In the genomic region with DNA sequence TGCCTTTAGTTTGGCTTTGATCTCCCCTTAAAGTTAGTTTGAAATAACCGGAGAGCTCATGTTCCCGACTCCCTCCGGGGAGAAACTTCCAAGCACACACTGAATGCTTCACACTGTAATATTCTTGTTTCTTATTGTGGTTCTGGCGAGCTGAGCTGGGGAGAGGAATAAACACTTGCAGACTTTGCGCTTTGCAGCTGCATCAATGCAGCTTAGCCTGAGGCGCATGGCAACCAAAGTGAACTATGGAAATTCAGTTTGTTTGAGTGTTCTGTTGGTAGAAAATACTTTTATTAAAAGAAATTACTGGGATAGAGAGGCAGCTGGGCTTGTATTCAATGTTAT, we compare ENCODE assay signal across 13 mouse cellular contexts.
DNase-seq lines count a peak whose midpoint lies in the region; ATAC-seq and TF ChIP-seq lines count a peak whose summit lies in the region.
"Had no signal": no experiment of that assay in that cellular context is flagged by ENCODE, and none has a peak within 500 bp of the region (broad histone marks: within the 10 kb centered on the region; RNA-seq: fewer than 3 reads in every experiment).

No protein-coding gene starts in this region.

- no peaks in the 10 kb centered on the region for H3K4me1 ChIP-seq in kidney, postnatal 0 days (replicated peaks; ENCODE audit: insufficient read depth, low read length)
- H3K4me1 ChIP-seq in embryonic facial prominence, embryonic 14.5 days (ENCODE audit: control insufficient read depth, insufficient read depth, low read length), result peaks cover 30% of the 10 kb centered on the region
- peaks cover 13% of the 10 kb centered on the region for H3K4me1 ChIP-seq in hindbrain, embryonic 15.5 days (replicated peaks)
- peaks cover 14% of the 10 kb centered on the region for H3K4me1 ChIP-seq in neural tube, embryonic 12.5 days

- ATAC-seq in kidney, postnatal 0 days (replicated peaks; ENCODE audit: low FRiP score, low read depth), result no peak
- ATAC-seq in embryonic facial prominence, embryonic 14.5 days (ENCODE audit: low read depth), result peak; percentile 76
- ATAC-seq in hindbrain, embryonic 15.5 days (ENCODE audit: low FRiP score, low read depth), result no peak
- no peak for ATAC-seq in neural tube, embryonic 12.5 days (ENCODE audit: low FRiP score, low read depth)
- ATAC-seq in monocyte, adult 5-6 weeks (replicated peaks; ENCODE audit: insufficient number of reproducible peaks, low FRiP score, low TSS enrichment, poor library complexity, severe bottlenecking), result no peak
- ATAC-seq: CD4-positive, CD25-positive, alpha-beta regulatory T cell, adult 4 months had no signal

- no peak for TF ChIP-seq CTCF in kidney, postnatal 0 days (IDR thresholded peaks at IDR 0.05; ENCODE audit: low read depth)

- no peaks in the 10 kb centered on the region for H3K36me3 ChIP-seq in kidney, postnatal 0 days (ENCODE audit: insufficient read depth, low read length)
- H3K36me3 ChIP-seq in embryonic facial prominence, embryonic 14.5 days (ENCODE audit: control insufficient read depth, insufficient read depth, low read length), result no peaks in the 10 kb centered on the region
- H3K36me3 ChIP-seq in hindbrain, embryonic 15.5 days, result no peaks in the 10 kb centered on the region
- no peaks in the 10 kb centered on the region for H3K36me3 ChIP-seq in neural tube, embryonic 12.5 days
- H3K36me3 ChIP-seq: heart, embryonic 12.5 days had no signal

- H3K27ac ChIP-seq in kidney, postnatal 0 days, result no peak overlapping the region
- peak overlapping the region; percentile 86 for H3K27ac ChIP-seq in embryonic facial prominence, embryonic 14.5 days (replicated peaks; ENCODE audit: low read depth, low read length)
- H3K27ac ChIP-seq in hindbrain, embryonic 15.5 days (replicated peaks), result peak overlapping the region; percentile 11; the same call in 1 of the 2 replicates
- no peak overlapping the region for H3K27ac ChIP-seq in neural tube, embryonic 12.5 days

- intact Hi-C loops in heart, postnatal 25 days (cut with DNase I), result no loop called here

- 43% methylated on average over 6 of the region's 6 CpGs for WGBS in kidney, postnatal 0 days
- 12% methylated on average over 6 of the region's 6 CpGs for WGBS in embryonic facial prominence, embryonic 14.5 days
- 15% methylated on average over 6 of the region's 6 CpGs for WGBS in hindbrain, embryonic 15.5 days
- 24% methylated on average over 6 of the region's 6 CpGs for WGBS in neural tube, embryonic 12.5 days

- DNase-seq in kidney, postnatal 0 days (ENCODE audit: low spot score), result no peak
- no peak for DNase-seq in kidney, postnatal 10 days
- DNase-seq in embryonic facial prominence, embryonic 14.5 days (ENCODE audit: low spot score), result peak; percentile 86
- no peak for DNase-seq in heart, postnatal 25 days (ENCODE audit: low spot score)
- DNase-seq in right cerebral cortex, postnatal 36 days (ENCODE audit: low spot score in 2 of 2), result no peak
- DNase-seq: kidney, postnatal 14 days; thymus, postnatal 14 days had no signal

- no peaks in the 10 kb centered on the region for H3K9me3 ChIP-seq in kidney, postnatal 0 days (replicated peaks; ENCODE audit: low read length)
- H3K9me3 ChIP-seq in embryonic facial prominence, embryonic 14.5 days (ENCODE audit: control insufficient read depth, low read length), result no peaks in the 10 kb centered on the region
- H3K9me3 ChIP-seq in hindbrain, embryonic 15.5 days, result no peaks in the 10 kb centered on the region
- H3K9me3 ChIP-seq in neural tube, embryonic 12.5 days, result no peaks in the 10 kb centered on the region
- H3K9me3 ChIP-seq: heart, embryonic 12.5 days had no signal

- H3K27me3 ChIP-seq in kidney, postnatal 0 days (ENCODE audit: insufficient read depth, low read length), result no peaks in the 10 kb centered on the region
- H3K27me3 ChIP-seq in embryonic facial prominence, embryonic 14.5 days (replicated peaks; ENCODE audit: control insufficient read depth, insufficient read depth, low read length), result no peaks in the 10 kb centered on the region
- H3K27me3 ChIP-seq in hindbrain, embryonic 15.5 days, result no peaks in the 10 kb centered on the region
- no peaks in the 10 kb centered on the region for H3K27me3 ChIP-seq in neural tube, embryonic 12.5 days (replicated peaks)
- H3K27me3 ChIP-seq: heart, embryonic 12.5 days had no signal

- no peak overlapping the region for H3K9ac ChIP-seq in kidney, postnatal 0 days (ENCODE audit: low read depth, low read length)
- H3K9ac ChIP-seq in embryonic facial prominence, embryonic 14.5 days (ENCODE audit: low read depth, low read length), result peak overlapping the region; percentile 48
- no peak overlapping the region for H3K9ac ChIP-seq in hindbrain, embryonic 15.5 days
- H3K9ac ChIP-seq in neural tube, embryonic 12.5 days, result peak overlapping the region; percentile 33; the same call in 1 of the 2 replicates
- H3K9ac ChIP-seq: heart, embryonic 12.5 days had no signal

- no peak overlapping the region for H3K4me3 ChIP-seq in kidney, postnatal 0 days (replicated peaks; ENCODE audit: low read depth, low read length)
- H3K4me3 ChIP-seq in embryonic facial prominence, embryonic 14.5 days (ENCODE audit: low read depth, low read length), result peak overlapping the region; percentile 24
- peak overlapping the region; percentile 5 for H3K4me3 ChIP-seq in hindbrain, embryonic 15.5 days
- H3K4me3 ChIP-seq in neural tube, embryonic 12.5 days, result peak overlapping the region; percentile 23
- H3K4me3 ChIP-seq: heart, embryonic 12.5 days; myocyte had no signal

- H3K4me2 ChIP-seq in kidney, postnatal 0 days (ENCODE audit: low read length), result 0 out of 2 replicates have a peak overlapping the region, but pooled peaks have one; percentile 9
- H3K4me2 ChIP-seq in embryonic facial prominence, embryonic 14.5 days (ENCODE audit: low read depth, low read length), result peak overlapping the region; percentile 54
- H3K4me2 ChIP-seq in hindbrain, embryonic 15.5 days, result peak overlapping the region; percentile 39
- H3K4me2 ChIP-seq in neural tube, embryonic 12.5 days (replicated peaks), result peak overlapping the region; percentile 58

Comparison
In these comparisons a context has a peak if more than half of its experiments do, and no peak if none do; other contexts are left out.
1. H3K27ac ChIP-seq: peak in embryonic facial prominence, embryonic 14.5 days (single experiment) and hindbrain, embryonic 15.5 days (single experiment); none in kidney, postnatal 0 days (single experiment) and neural tube, embryonic 12.5 days (single experiment).
2. H3K9ac ChIP-seq: peak in embryonic facial prominence, embryonic 14.5 days (single experiment) and neural tube, embryonic 12.5 days (single experiment); none in kidney, postnatal 0 days (single experiment) and hindbrain, embryonic 15.5 days (single experiment).
3. Peak in every context shown above with its lines, with median percentiles within 50 percentile points of each other: H3K4me2 ChIP-seq.